Mouse (Mus musculus) intestine, embryonic 15.5 days (tissue): Measurements from ENCODE around the gene Zbtb24. TPM values are rescaled to one million over a fixed set of nuclear protein-coding genes. Genes with fewer than 3 reads are reported as not detected.
"Not testable (repeated sequence)": the region's sequence is repeated elsewhere in the genome, so short reads cannot be mapped to it uniquely, and the experiment has no call there.

Experiments
- ATAC-seq: fragments of 200-750 bp; cut with Nextera tagmentation; 2 replicates; pipeline ENCODE4 v1.8.0; 2017; ENCODE audit warnings: moderate TSS enrichment, moderate library complexity
- H3K27ac ChIP-seq: fragments of 300-500 bp; sonication (generic); 2 replicates; pipeline ENCODE4 v1.5.1; 2015; ENCODE audit warnings: mild to moderate bottlenecking, inconsistent platforms
- H3K27me3 ChIP-seq: fragments of 300-500 bp; sonication (generic); replicated peaks from 2 replicates; pipeline ENCODE4 v1.6.1; 2015; ENCODE audit warnings: inconsistent platforms
- H3K36me3 ChIP-seq: fragments of 300-500 bp; sonication (generic); 2 replicates; pipeline ENCODE4 v1.6.1; 2015; ENCODE audit warnings: inconsistent platforms
- H3K4me1 ChIP-seq: fragments of 300-500 bp; sonication (generic); replicated peaks from 2 replicates; pipeline ENCODE4 v1.6.1; 2015; ENCODE audit warnings: inconsistent platforms
- H3K4me2 ChIP-seq: fragments of 300-500 bp; sonication (generic); replicated peaks from 2 replicates; pipeline ENCODE4 v1.6.1; 2015; ENCODE audit warnings: mild to moderate bottlenecking, inconsistent platforms
- H3K4me3 ChIP-seq: fragments of 300-500 bp; sonication (generic); replicated peaks from 2 replicates; pipeline ENCODE4 v1.5.1; 2015; ENCODE audit warnings: inconsistent platforms
- H3K9ac ChIP-seq: fragments of 300-500 bp; sonication (generic); 2 replicates; pipeline ENCODE4 v1.6.1; 2015; ENCODE audit warnings: inconsistent platforms
- H3K9me3 ChIP-seq: fragments of 300-500 bp; sonication (generic); 2 replicates; pipeline ENCODE4 v1.6.1; 2016; ENCODE audit warnings: inconsistent platforms
- WGBS: fragments of 180-500 bp; shearing (Covaris S2); methylation state at CpG from one replicate; pipeline ENCODE4 v1.1.7; 2015; 5-methylcytosine and 5-hydroxymethylcytosine counted together
- polyA plus RNA-seq: library from polyadenylated mRNA; unstranded; fragments of >200 nt; fragmentation: Nextera tagmentation; extraction: Ambion mirVana; gene quantifications from 2 replicates; pipeline ENCODE4 v1.2.1, GENCODE M21; 2015

Gene Zbtb24
- polyA plus RNA-seq: 13.3 and 14.3 TPM in 2 replicates

GRCm38 (mm10) chr10:41450137-41450670 lies at the start of gene Zbtb24:
Zbtb24 (plus strand) TSS chr10:41450383.
- peak; percentile 98 for ATAC-seq
- WGBS: under 1% methylated on average over 49 of the region's 49 CpGs

GRCm38 (mm10) chr10:41401097-41401496 lies 49.1 kb upstream of the Zbtb24 start:
- no peak overlapping the region for H3K27ac ChIP-seq
- no peak overlapping the region for H3K9ac ChIP-seq
- 82% methylated on average over 3 of the region's 3 CpGs for WGBS
- no peak overlapping the region for H3K4me3 ChIP-seq
- no peaks in the 10 kb centered on the region for H3K27me3 ChIP-seq
- H3K4me2 ChIP-seq: no peak overlapping the region
- no peaks in the 10 kb centered on the region for H3K4me1 ChIP-seq
- no peaks in the 10 kb centered on the region for H3K36me3 ChIP-seq
- ATAC-seq: no peak
- no peaks in the 10 kb centered on the region for H3K9me3 ChIP-seq

More at GRCm38 (mm10) chr10:41450137-41450670, at the start of gene Zbtb24:
- no peaks in the 10 kb centered on the region for H3K36me3 ChIP-seq
- no peaks in the 10 kb centered on the region for H3K27me3 ChIP-seq
- H3K4me2 ChIP-seq: peak within 1 kb of the TSS; percentile 57
- H3K4me1 ChIP-seq: peaks cover 11% of the 10 kb centered on the region
- peak within 1 kb of the TSS; percentile 85 for H3K9ac ChIP-seq
- H3K4me3 ChIP-seq: peak within 1 kb of the TSS; percentile 83
- H3K27ac ChIP-seq: peak within 1 kb of the TSS; percentile 66; the same call in 1 of the 2 replicates
- no peaks in the 10 kb centered on the region for H3K9me3 ChIP-seq

GRCm38 (mm10) chr10:41403364-41403763 lies 46.8 kb upstream of the Zbtb24 start:
- H3K36me3 ChIP-seq: no peaks in the 10 kb centered on the region
- H3K9ac ChIP-seq: no peak overlapping the region
- H3K4me1 ChIP-seq: no peaks in the 10 kb centered on the region
- no peak overlapping the region for H3K4me3 ChIP-seq
- no peak overlapping the region for H3K4me2 ChIP-seq
- WGBS: 60% methylated on average over 2 of the region's 2 CpGs
- no peak overlapping the region for H3K27ac ChIP-seq
- H3K9me3 ChIP-seq: no peaks in the 10 kb centered on the region
- ATAC-seq: no peak
- no peaks in the 10 kb centered on the region for H3K27me3 ChIP-seq

GRCm38 (mm10) chr10:41403893-41404612 lies 46.1 kb upstream of the Zbtb24 start:
- Histone ChIP-seq H3K9ac (no peak overlapping the region), H3K4me3 (no peak overlapping the region), H3K36me3 (no peaks in the 10 kb centered on the region), H3K4me2 (no peak overlapping the region), H3K27me3 (no peaks in the 10 kb centered on the region), H3K9me3 (no peaks in the 10 kb centered on the region), H3K4me1 (no peaks in the 10 kb centered on the region), H3K27ac (no peak overlapping the region)
- 33% methylated on average over 3 of the region's 3 CpGs for WGBS
- ATAC-seq: no peak

- not testable (repeated sequence) for H3K9me3 ChIP-seq, H3K4me1 ChIP-seq, ATAC-seq, H3K27me3 ChIP-seq, H3K4me3 ChIP-seq, H3K4me2 ChIP-seq, H3K27ac ChIP-seq, H3K36me3 ChIP-seq, H3K9ac ChIP-seq
- 88% methylated on average over 4 of the region's 4 CpGs for WGBS
These were observed 40.0 kb upstream of the Zbtb24 start for GRCm38 (mm10) chr10:41410176-41410575.

- H3K9me3 ChIP-seq, H3K4me1 ChIP-seq, ATAC-seq, H3K4me3 ChIP-seq, H3K4me2 ChIP-seq, H3K27ac ChIP-seq, H3K36me3 ChIP-seq, H3K9ac ChIP-seq, H3K27me3 ChIP-seq: not testable (repeated sequence)
- WGBS: 93% methylated on average over 1 of the region's 1 CpGs
These were observed 39.4 kb upstream of the Zbtb24 start for GRCm38 (mm10) chr10:41410821-41411220.

GRCm38 (mm10) chr10:41413471-41413870 lies 36.7 kb upstream of the Zbtb24 start:
- not testable (repeated sequence) for H3K9me3 ChIP-seq, H3K27me3 ChIP-seq, H3K27ac ChIP-seq, H3K36me3 ChIP-seq, H3K9ac ChIP-seq, H3K4me2 ChIP-seq, H3K4me1 ChIP-seq, H3K4me3 ChIP-seq, ATAC-seq
- 76% methylated on average over 1 of the region's 1 CpGs for WGBS

GRCm38 (mm10) chr10:41415368-41415767 lies 34.8 kb upstream of the Zbtb24 start:
- 88% methylated on average over 2 of the region's 2 CpGs for WGBS
- H3K9me3 ChIP-seq: not testable (repeated sequence)

GRCm38 (mm10) chr10:41420496-41421200 lies 29.5 kb upstream of the Zbtb24 start:
- no peaks in the 10 kb centered on the region for H3K9me3 ChIP-seq
- 64% methylated on average over 9 of the region's 9 CpGs for WGBS
- H3K4me1 ChIP-seq: no peaks in the 10 kb centered on the region
- H3K4me3 ChIP-seq: no peak overlapping the region
- H3K27ac ChIP-seq: no peak overlapping the region
- no peak overlapping the region for H3K4me2 ChIP-seq
- no peaks in the 10 kb centered on the region for H3K27me3 ChIP-seq
- ATAC-seq: no peak
- no peak overlapping the region for H3K9ac ChIP-seq
- no peaks in the 10 kb centered on the region for H3K36me3 ChIP-seq

More at GRCm38 (mm10) chr10:41415368-41415767, 34.8 kb upstream of the Zbtb24 start:
- not testable (repeated sequence) for H3K27me3 ChIP-seq, H3K9ac ChIP-seq, H3K27ac ChIP-seq, H3K36me3 ChIP-seq, H3K4me2 ChIP-seq, ATAC-seq, H3K4me3 ChIP-seq, H3K4me1 ChIP-seq

- Histone ChIP-seq H3K9me3 (no peaks in the 10 kb centered on the region), H3K4me1 (no peaks in the 10 kb centered on the region), H3K27ac (no peak overlapping the region), H3K4me3 (no peak overlapping the region), H3K36me3 (no peaks in the 10 kb centered on the region), H3K27me3 (no peaks in the 10 kb centered on the region), H3K4me2 (no peak overlapping the region), H3K9ac (no peak overlapping the region)
- 90% methylated on average over 2 of the region's 2 CpGs for WGBS
- ATAC-seq: no peak
These were observed 26.5 kb upstream of the Zbtb24 start for GRCm38 (mm10) chr10:41423681-41424080.

- no peak overlapping the region for H3K4me3 ChIP-seq
- no peaks in the 10 kb centered on the region for H3K27me3 ChIP-seq
- H3K9me3 ChIP-seq: no peaks in the 10 kb centered on the region
- H3K27ac ChIP-seq: no peak overlapping the region
- H3K4me1 ChIP-seq: no peaks in the 10 kb centered on the region
- H3K9ac ChIP-seq: no peak overlapping the region
- H3K4me2 ChIP-seq: no peak overlapping the region
- ATAC-seq: no peak
- 43% methylated on average over 6 of the region's 6 CpGs for WGBS
- H3K36me3 ChIP-seq: no peaks in the 10 kb centered on the region
These were observed 23.8 kb upstream of the Zbtb24 start for GRCm38 (mm10) chr10:41426368-41426767.

GRCm38 (mm10) chr10:41434624-41435023 lies 15.6 kb upstream of the Zbtb24 start:
- Histone ChIP-seq H3K9ac (no peak overlapping the region), H3K4me3 (no peak overlapping the region), H3K27ac (no peak overlapping the region), H3K4me2 (no peak overlapping the region), H3K27me3 (no peaks in the 10 kb centered on the region), H3K36me3 (no peaks in the 10 kb centered on the region), H3K4me1 (no peaks in the 10 kb centered on the region), H3K9me3 (no peaks in the 10 kb centered on the region)
- no peak; the same call in 1 of the 2 replicates for ATAC-seq
- 24% methylated on average over 4 of the region's 4 CpGs for WGBS
